Mouse (Mus musculus) cerebellum, adult 11-12 months (tissue): Measurements from ENCODE around the gene Gal3st2b.
"Not testable (repeated sequence)": the region's sequence is repeated elsewhere in the genome, so short reads cannot be mapped to it uniquely, and the experiment has no call there.

Experiments used
- DNase-seq: peaks from one replicate; pipeline ENCODE4 v3.0.0; 2022

Gene Gal3st2b

GRCm38 (mm10) chr1:93918011-93918410 is at the start of gene Gal3st2b:
Gene Gal3st2b, plus strand, starts transcription at chr1:93918311.
- DNase-seq: not testable (repeated sequence)

DNA sequence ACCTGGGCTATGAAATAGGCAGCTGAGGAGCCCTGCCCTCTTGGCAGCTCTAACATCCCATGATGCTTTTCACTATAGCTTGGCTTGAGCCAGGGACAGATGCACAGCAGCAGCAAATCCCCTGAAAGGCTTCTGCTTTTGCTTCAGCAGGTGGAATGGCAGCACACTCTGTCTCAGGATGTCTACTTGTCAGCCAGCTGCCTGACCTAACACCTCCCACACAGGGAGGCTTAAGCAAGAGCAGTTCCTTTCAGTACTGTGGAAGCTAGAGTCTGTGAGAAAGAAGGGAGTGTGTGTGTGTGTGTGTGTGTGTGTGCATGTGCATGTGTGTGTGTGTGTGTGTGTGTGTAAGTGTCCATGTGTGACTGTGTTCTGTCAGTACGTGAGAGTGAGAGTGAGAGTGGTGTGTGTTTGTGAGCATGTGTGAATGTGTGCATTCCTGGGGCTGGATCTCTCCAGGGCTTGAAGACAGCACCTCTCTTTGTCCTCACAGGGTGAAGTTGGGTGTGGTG is 46.5 kb upstream of the Gal3st2b start:
- not testable (repeated sequence) for DNase-seq

GRCm38 (mm10) chr1:93874405-93874804 is 43.7 kb upstream of the Gal3st2b start:
- not testable (repeated sequence) for DNase-seq

DNA sequence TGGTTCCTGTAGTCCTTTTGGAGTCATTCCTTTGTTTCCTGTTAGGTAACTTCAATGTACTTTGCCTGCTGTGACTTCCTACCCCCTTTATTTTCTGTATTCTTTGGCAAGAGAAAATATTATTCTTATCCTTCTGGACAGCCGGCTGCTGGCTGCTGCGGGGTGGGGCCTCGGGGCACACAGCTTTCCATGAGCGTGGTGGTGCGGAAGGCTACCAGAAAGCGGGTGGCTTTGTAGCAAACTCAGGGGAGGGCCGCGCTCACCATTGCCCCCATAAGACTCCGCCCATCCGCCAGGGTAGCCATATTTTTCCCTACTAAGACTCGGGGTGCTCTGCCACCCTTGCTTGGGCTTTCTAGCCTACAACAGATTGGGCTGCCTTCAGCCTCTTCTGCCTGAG is 36.3 kb upstream of the Gal3st2b start:
- not testable (repeated sequence) for DNase-seq

DNA sequence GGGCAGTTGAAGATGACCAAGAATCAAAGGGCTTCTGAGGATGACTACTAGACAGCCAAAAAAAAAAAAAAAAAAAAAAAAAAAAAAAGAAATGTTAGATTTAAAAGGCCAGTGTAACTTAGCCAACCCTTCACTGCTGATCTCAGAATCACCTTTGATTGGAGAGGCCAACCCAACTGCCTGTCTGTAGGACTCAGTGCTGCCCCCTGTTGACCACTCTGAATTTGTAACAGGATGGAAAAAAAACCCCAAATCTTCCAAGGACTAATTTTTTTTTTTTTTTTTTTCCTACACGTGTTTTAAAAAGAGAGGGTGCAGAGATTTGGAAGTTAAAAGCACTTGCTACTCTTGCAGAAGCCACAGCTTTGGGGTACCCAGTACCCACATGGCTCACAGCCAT is 27.2 kb upstream of the Gal3st2b start:
- DNase-seq: not testable (repeated sequence)

DNA sequence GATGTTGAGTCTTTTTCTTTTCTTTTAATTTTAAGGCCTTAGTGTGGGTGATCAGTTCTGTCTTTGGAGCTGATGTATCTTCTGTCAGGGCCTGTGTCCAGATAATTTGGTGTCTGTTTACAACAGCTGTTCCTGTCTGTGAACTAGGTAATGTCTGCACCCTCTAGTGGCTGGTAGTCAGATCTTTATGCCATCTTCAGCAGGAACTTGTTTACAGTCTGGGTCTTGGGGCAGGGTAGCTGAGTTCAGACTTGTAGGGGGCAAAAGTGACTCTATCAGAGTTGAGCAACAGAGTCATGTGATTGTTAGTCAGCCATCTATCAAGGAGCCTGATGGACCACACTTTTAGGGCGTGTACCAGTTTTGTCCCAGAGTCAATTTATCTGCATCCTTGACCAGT is 20.7 kb upstream of the Gal3st2b start:
- not testable (repeated sequence) for DNase-seq

DNA sequence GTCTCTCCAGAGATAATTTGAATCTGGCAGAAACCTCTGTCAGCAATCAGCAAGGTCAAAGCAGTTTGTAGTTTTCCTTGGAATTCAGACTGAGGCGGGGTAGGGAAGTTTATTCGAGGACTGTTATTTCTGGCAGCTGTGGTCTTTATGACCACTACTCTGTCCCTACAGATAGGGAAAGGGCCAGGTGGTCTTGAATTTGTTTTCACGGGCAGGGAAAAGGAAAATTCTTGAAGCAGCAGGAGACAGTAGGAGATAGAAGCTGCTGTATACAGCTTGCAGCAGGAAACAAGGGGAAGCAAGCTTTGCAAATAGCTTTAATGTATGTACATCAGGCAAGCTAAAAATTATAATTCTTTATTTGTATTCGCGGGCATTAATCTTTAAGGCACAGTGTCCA is 16.8 kb upstream of the Gal3st2b start:
- DNase-seq: not testable (repeated sequence)

GRCm38 (mm10) chr1:93906690-93907089 is 11.4 kb upstream of the Gal3st2b start:
- not testable (repeated sequence) for DNase-seq

- not testable (repeated sequence) for DNase-seq
These were observed 9.0 kb upstream of the Gal3st2b start for GRCm38 (mm10) chr1:93908977-93909586.

DNA sequence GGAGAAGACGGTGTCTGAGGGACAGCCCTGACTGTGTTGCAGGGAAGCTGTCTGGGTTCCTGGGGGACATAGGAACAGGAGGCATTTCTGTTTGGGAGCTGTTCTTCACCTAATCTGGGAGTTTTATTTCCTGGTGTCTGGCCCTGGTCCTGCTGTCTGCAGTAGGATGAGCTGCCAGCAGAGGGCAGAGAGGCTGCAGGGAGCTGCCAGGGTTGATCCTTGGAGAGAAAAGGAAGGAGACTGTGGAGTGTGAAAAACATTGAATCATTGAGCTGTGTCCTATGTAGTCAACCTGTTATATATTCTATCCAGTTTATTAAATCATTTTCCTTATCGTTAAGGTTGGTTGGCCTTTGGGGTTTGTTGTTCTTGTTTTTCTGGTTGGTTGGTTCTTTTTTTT is 6.2 kb upstream of the Gal3st2b start:
- DNase-seq: not testable (repeated sequence)

DNA sequence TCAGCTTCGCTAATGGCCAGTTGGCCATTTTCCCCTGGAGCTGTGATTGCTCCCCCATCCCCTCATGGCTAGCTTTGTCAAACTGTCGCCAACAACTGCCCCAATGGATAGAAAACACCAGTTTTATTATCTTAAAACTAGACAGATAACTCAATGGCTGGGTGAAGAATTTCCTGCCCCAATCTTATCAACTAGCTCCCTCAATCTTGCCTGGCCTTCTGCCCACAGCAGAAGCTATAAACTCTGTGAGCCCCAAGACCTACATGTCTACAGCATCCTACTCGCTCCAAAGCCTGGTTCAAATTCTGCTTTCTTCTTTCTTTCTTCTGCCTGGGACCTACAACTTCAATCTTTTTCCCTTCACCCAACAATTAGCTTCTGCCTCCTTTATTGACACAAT is 951 bp upstream of the Gal3st2b start:
- not testable (repeated sequence) for DNase-seq

- not testable (repeated sequence) for DNase-seq
These were observed 664 bp downstream of the Gal3st2b start for GRCm38 (mm10) chr1:93918775-93919174.

DNA sequence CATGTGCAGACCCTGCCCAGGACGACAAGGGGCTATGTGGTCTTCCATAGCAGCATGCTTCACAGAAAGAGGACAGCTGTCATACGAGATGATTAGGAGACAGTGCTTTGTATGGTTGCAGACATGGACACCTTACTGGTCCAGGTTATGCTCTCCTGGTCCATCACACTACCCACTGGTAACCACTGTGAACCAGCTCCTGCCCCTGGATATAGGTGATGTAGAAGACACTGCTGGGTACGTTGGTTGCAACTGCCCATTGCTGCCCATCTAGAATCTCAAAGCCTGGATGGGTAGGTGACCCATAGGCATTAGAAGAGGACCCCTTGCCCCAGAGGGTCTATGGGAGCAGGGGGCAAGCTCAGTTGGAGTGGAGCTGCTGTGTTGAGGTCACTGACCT is 1.2 kb downstream of the Gal3st2b start:
- not testable (repeated sequence) for DNase-seq

- DNase-seq: not testable (repeated sequence)
These were observed 4.5 kb downstream of the Gal3st2b start for GRCm38 (mm10) chr1:93922609-93923008.

GRCm38 (mm10) chr1:93923098-93923497 is 5.0 kb downstream of the Gal3st2b start:
- DNase-seq: not testable (repeated sequence)

DNA sequence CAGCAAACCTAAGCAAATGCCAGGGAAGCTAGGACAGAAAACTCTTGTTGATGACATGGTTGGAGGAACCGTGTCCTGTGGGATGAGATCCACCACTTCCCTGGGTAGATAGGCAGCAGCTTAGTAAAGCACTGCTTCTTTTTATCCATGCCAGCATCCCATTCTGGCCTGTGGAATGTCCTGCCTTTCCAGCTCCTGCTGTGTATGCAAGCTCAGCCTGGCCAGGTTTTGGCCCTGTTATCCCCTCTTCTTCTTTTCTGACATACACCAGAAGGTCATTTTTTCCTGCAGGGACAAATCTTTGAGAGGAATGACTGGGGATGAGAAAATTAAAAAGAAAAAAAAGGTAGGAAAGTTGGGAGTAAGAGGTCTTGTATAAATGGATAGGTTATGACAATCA is 17.3 kb downstream of the Gal3st2b start:
- peak; percentile 51 for DNase-seq

- not testable (repeated sequence) for DNase-seq
These were observed 19.7 kb downstream of the Gal3st2b start for GRCm38 (mm10) chr1:93937807-93938206.

DNA sequence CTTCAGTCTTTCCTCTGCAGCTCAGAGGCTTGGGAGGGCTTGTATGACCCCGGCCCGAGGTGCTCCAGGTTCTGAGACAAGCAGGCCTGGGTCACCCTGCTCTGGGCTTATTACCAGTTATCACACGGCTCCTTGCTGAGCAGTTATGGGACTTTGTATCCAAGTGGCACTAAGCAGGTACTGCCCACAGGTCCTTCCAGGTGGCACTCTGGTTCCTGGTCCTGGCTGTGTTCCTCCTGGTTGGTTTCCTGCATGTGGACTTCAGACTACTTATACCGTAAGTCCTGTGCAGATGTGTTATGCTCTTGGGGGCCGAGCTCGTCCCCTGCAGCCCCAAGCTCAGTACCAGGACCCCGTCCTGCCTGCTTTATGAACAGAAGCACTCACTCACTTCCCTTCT is 20.3 kb downstream of the Gal3st2b start:
- DNase-seq: not testable (repeated sequence)

DNA sequence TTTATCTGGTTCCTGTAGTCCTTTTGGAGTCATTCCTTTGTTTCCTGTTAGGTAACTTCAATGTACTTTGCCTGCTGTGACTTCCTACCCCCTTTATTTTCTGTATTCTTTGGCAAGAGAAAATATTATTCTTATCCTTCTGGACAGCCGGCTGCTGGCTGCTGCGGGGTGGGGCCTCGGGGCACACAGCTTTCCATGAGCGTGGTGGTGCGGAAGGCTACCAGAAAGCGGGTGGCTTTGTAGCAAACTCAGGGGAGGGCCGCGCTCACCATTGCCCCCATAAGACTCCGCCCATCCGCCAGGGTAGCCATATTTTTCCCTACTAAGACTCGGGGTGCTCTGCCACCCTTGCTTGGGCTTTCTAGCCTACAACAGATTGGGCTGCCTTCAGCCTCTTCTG is 31.0 kb downstream of the Gal3st2b start:
- DNase-seq: not testable (repeated sequence)

GRCm38 (mm10) chr1:93966489-93966888 is 48.4 kb downstream of the Gal3st2b start:
- not testable (repeated sequence) for DNase-seq

DNA sequence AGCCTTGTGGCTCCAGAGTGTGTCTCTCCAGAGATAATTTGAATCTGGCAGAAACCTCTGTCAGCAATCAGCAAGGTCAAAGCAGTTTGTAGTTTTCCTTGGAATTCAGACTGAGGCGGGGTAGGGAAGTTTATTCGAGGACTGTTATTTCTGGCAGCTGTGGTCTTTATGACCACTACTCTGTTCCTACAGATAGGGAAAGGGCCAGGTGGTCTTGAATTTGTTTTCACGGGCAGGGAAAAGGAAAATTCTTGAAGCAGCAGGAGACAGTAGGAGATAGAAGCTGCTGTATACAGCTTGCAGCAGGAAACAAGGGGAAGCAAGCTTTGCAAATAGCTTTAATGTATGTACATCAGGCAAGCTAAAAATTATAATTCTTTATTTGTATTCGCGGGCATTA is 52.3 kb downstream of the Gal3st2b start:
- not testable (repeated sequence) for DNase-seq

- DNase-seq: not testable (repeated sequence)
These were observed 52.7 kb downstream of the Gal3st2b start for GRCm38 (mm10) chr1:93970797-93971196.

- not testable (repeated sequence) for DNase-seq
These were observed 57.7 kb downstream of the Gal3st2b start for GRCm38 (mm10) chr1:93975764-93976163.

- DNase-seq: not testable (repeated sequence)
These were observed 60.2 kb downstream of the Gal3st2b start for GRCm38 (mm10) chr1:93978287-93978686.

DNA sequence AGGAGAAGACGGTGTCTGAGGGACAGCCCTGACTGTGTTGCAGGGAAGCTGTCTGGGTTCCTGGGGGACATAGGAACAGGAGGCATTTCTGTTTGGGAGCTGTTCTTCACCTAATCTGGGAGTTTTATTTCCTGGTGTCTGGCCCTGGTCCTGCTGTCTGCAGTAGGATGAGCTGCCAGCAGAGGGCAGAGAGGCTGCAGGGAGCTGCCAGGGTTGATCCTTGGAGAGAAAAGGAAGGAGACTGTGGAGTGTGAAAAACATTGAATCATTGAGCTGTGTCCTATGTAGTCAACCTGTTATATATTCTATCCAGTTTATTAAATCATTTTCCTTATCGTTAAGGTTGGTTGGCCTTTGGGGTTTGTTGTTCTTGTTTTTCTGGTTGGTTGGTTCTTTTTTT is 62.8 kb downstream of the Gal3st2b start:
- DNase-seq: not testable (repeated sequence)
